Mouse (Mus musculus): ENCODE results near the gene Letmd1. TPM values are rescaled to one million over a fixed set of nuclear protein-coding genes. Genes with fewer than 3 reads are reported as not detected.

Gene Letmd1
- polyA plus RNA-seq, 1 experiment from 2014 or later, result 59.3 TPM

DNA sequence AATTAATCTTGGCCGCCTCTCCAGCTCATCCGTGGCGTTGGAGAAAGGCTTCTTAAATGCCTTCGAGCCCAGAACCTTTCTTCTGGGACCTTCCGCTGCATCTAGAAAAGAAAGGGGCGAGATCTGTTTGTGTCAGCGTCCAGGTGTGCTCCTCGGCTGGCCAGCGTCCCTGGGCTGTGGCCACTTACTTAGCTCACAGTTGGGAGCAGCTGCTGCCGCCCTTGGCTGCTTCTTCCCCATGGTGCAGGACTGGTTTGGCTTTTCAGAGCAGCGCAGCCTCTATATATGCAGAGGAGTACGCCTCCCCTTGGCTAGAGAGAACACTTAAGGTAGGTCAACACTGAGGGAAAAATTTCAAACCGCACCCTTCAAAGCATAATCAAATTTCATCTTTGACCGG is 44.9 kb upstream of the Letmd1 start:
- Histone ChIP-seq H3K27ac (ENCODE audit: low read depth, low read length) (no peak overlapping the region), H3K4me3 (ENCODE audit: low read length) (peak overlapping the region; percentile 84), H3K4me1 (ENCODE audit: control insufficient read depth, insufficient read depth, low read depth, low read length) (peaks cover 32% of the 10 kb centered on the region), H3K27me3 (replicated peaks; ENCODE audit: control insufficient read depth, insufficient read depth, low read length) (peaks cover 10% of the 10 kb centered on the region; the same call in 1 of the 2 replicates), H3K9me3 (ENCODE audit: control insufficient read depth, low read length) (no peaks in the 10 kb centered on the region), H3K36me3 (ENCODE audit: control insufficient read depth, insufficient read depth, low read length) (no peaks in the 10 kb centered on the region), H3K4me2 (ENCODE audit: low read length) (peak overlapping the region; percentile 95), H3K9ac (ENCODE audit: low read depth, low read length) (0 out of 2 replicates have a peak overlapping the region, but pooled peaks have one; percentile 2)
- 3% methylated on average over 14 of the region's 14 CpGs for WGBS
- ATAC-seq, result no peak

DNA sequence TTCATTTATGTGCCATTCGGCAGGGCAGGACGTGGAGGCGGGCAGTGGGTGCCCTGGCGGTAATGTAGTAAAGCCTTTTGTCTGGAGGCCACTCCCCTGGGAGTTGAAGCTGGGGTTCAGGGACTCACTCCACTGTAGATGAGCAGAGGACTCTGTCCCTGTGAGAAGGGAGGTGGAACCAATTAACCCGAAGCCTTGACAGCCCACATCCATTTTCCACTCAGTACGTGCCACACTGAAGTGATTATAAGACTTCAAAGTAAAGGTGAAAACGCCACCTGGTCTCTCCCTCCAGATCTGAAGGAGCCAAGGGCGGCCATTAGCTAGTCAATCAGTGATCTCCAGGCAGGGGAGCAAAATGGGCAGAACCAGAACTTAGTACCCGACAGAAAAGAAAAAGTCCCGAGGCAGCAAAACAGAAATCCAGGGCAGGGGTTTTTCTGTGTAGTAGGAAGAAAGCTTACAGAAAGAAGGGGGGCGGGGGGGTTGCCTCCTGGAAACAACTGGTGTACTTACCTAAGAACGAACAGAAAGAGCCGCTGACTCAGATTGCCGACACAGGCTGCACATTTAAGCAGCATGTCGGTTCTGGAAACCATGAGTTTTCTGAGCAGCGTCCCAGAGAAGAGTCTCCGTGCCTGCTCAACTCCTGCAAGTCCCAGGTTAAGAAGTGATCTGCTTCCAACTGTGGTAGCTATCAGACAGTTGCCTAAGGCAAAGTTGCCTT is 44.3 kb upstream of the Letmd1 start, which contains the start of gene Slc11a2:
Gene Slc11a2, minus strand, starts transcription at position 677 of the 727 bp plus-strand sequence.
- peak within 1 kb of the TSS; percentile 95 for H3K4me2 ChIP-seq (ENCODE audit: low read length)
- 0 out of 2 replicates have a peak within 1 kb of the TSS, but pooled peaks have one; percentile 2 for H3K9ac ChIP-seq (ENCODE audit: low read depth, low read length)
- peaks cover 10% of the 10 kb centered on the region; the same call in 1 of the 2 replicates for H3K27me3 ChIP-seq (replicated peaks; ENCODE audit: control insufficient read depth, insufficient read depth, low read length)
- 30% methylated on average over 17 of the region's 17 CpGs for WGBS
- ATAC-seq, result no peak
- H3K27ac ChIP-seq (ENCODE audit: low read depth, low read length), result no peak within 1 kb of the TSS
- H3K36me3 ChIP-seq (ENCODE audit: control insufficient read depth, insufficient read depth, low read length), result no peaks in the 10 kb centered on the region
- H3K9me3 ChIP-seq (ENCODE audit: control insufficient read depth, low read length), result no peaks in the 10 kb centered on the region
- H3K4me3 ChIP-seq (ENCODE audit: low read length), result peak within 1 kb of the TSS; percentile 84
- H3K4me1 ChIP-seq (ENCODE audit: control insufficient read depth, insufficient read depth, low read depth, low read length), result peaks cover 28% of the 10 kb centered on the region

DNA sequence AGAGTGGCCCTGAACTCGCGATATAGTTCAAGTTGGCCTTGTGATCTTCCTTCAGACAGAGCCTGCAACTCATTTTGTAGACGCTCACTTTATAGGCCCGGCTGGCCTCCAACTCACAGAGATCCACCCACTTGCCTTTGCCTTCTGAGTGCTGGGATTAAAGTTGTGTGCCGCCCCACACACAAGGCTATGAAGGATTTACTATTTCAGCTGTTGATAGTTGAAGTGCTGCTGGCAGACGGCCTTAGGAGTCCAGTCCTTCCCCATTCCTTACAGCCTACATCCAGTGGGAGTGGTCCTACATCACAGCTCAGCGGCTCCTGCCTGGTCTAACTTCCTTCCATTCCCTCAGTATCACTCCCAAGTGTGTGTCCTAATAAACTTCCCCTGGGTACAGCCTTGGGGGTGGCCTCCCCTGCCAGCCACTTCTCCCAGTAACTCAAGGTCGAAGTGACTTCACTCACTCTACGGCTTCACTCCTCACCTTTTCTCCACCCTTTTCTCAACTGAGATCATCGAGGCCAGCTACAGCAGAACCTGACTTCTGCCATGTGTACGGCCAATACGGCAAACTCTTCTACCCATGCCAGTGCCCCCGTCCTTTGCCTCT is 40.4 kb upstream of the Letmd1 start:
- no peak overlapping the region for H3K4me2 ChIP-seq (ENCODE audit: low read length)
- H3K9ac ChIP-seq (ENCODE audit: low read depth, low read length), result no peak overlapping the region
- H3K36me3 ChIP-seq (ENCODE audit: control insufficient read depth, insufficient read depth, low read length), result no peaks in the 10 kb centered on the region
- peaks cover 9% of the 10 kb centered on the region for H3K4me1 ChIP-seq (ENCODE audit: control insufficient read depth, insufficient read depth, low read depth, low read length)
- ATAC-seq, result no peak
- peaks cover 10% of the 10 kb centered on the region; the same call in 1 of the 2 replicates for H3K27me3 ChIP-seq (replicated peaks; ENCODE audit: control insufficient read depth, insufficient read depth, low read length)
- no peak overlapping the region for H3K27ac ChIP-seq (ENCODE audit: low read depth, low read length)
- H3K9me3 ChIP-seq (ENCODE audit: control insufficient read depth, low read length), result no peaks in the 10 kb centered on the region
- no peak overlapping the region for H3K4me3 ChIP-seq (ENCODE audit: low read length)
- WGBS, result 83% methylated on average over 13 of the region's 13 CpGs

DNA sequence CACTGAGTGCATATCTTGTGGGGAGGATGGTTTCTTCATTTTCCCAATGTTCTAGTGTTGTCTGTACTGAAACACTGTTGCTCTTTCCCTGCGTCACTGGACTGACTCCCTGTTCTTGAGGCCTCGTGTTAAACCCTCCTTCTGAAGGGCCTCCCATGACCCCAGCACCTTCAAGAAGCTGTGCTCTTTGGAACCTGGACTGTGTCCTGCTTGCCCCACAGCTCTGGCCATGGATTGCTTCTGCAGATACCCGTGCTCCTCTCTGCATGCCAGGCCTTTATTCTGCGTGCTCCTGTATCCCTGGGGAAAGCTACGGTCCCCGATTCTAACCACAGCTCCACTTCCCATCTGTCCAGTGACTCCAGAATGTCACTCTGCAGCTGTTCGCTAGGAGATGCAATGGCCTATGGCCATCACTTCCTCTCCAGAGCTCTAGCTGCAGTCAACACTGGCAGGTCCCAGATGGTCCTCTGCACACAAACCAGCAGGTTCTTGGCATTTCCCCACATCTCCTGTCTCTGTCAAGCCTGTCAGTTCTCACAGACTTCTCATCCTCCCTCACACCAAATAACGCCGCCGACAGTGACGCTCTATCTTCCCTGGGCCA is 38.8 kb upstream of the Letmd1 start:
- no peaks in the 10 kb centered on the region for H3K9me3 ChIP-seq (ENCODE audit: control insufficient read depth, low read length)
- no peak overlapping the region for H3K4me2 ChIP-seq (ENCODE audit: low read length)
- H3K9ac ChIP-seq (ENCODE audit: low read depth, low read length), result no peak overlapping the region
- H3K27me3 ChIP-seq (replicated peaks; ENCODE audit: control insufficient read depth, insufficient read depth, low read length), result peaks cover 5% of the 10 kb centered on the region; the same call in 1 of the 2 replicates
- H3K4me3 ChIP-seq (ENCODE audit: low read length), result no peak overlapping the region
- no peak overlapping the region for H3K27ac ChIP-seq (ENCODE audit: low read depth, low read length)
- no peaks in the 10 kb centered on the region for H3K36me3 ChIP-seq (ENCODE audit: control insufficient read depth, insufficient read depth, low read length)
- peak; percentile 71 for ATAC-seq
- no peaks in the 10 kb centered on the region for H3K4me1 ChIP-seq (ENCODE audit: control insufficient read depth, insufficient read depth, low read depth, low read length)
- WGBS, result 69% methylated on average over 11 of the region's 11 CpGs

DNA sequence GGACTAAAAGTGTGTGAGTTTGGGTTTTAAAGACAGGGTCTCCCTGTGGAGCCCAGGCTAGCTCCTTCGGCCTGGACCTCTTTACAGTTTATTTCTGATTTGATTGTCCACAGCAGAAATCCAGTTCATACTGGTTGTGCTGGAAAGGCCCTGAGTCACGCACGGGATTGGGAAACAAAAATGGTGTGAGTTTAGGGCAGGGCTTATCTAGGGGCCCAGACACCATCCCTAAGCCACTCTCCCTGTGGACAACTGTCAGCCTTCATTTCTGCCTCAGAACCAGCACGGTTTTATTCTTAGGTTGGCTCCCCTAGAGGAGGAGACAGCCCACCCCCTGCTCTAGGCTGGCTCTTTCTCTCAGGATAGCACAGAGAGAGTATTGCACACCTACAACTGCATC is 35.6 kb upstream of the Letmd1 start:
- Histone ChIP-seq H3K4me2 (ENCODE audit: low read length) (no peak overlapping the region), H3K36me3 (ENCODE audit: control insufficient read depth, insufficient read depth, low read length) (no peaks in the 10 kb centered on the region), H3K27ac (ENCODE audit: low read depth, low read length) (no peak overlapping the region), H3K4me1 (ENCODE audit: control insufficient read depth, insufficient read depth, low read depth, low read length) (no peaks in the 10 kb centered on the region), H3K9me3 (ENCODE audit: control insufficient read depth, low read length) (no peaks in the 10 kb centered on the region), H3K4me3 (ENCODE audit: low read length) (no peak overlapping the region), H3K9ac (ENCODE audit: low read depth, low read length) (no peak overlapping the region), H3K27me3 (replicated peaks; ENCODE audit: control insufficient read depth, insufficient read depth, low read length) (no peaks in the 10 kb centered on the region)
- WGBS, result 72% methylated on average over 4 of the region's 4 CpGs
- ATAC-seq, result no peak

DNA sequence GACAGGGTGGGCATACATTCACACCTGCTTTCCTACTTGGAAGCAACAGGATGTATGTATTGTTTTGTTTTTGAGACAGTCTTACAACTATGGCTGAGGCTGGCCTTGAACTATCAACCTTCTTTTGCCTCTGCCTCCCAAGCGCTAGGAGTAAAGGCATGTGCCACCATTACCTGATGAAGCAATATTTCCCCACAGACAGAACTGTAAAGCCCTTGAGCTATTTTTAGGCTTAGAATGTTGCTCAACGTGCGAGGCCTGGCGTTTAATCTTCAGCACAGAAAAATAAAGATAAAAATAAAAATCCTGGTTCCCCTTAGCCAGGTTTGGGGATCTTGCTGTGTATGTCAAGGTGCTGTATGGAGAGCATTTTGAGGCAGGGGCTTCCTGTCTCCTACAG is 32.7 kb upstream of the Letmd1 start:
- WGBS, result 91% methylated on average over 4 of the region's 4 CpGs
- H3K9me3 ChIP-seq (ENCODE audit: control insufficient read depth, low read length), result no peaks in the 10 kb centered on the region
- no peaks in the 10 kb centered on the region for H3K4me1 ChIP-seq (ENCODE audit: control insufficient read depth, insufficient read depth, low read depth, low read length)
- no peak overlapping the region for H3K4me3 ChIP-seq (ENCODE audit: low read length)
- no peak overlapping the region for H3K4me2 ChIP-seq (ENCODE audit: low read length)
- no peak overlapping the region for H3K9ac ChIP-seq (ENCODE audit: low read depth, low read length)
- no peak overlapping the region for H3K27ac ChIP-seq (ENCODE audit: low read depth, low read length)
- no peak for ATAC-seq
- H3K27me3 ChIP-seq (replicated peaks; ENCODE audit: control insufficient read depth, insufficient read depth, low read length), result no peaks in the 10 kb centered on the region
- no peaks in the 10 kb centered on the region for H3K36me3 ChIP-seq (ENCODE audit: control insufficient read depth, insufficient read depth, low read length)

- Histone ChIP-seq H3K36me3 (ENCODE audit: control insufficient read depth, insufficient read depth, low read length) (no peaks in the 10 kb centered on the region), H3K9me3 (ENCODE audit: control insufficient read depth, low read length) (no peaks in the 10 kb centered on the region), H3K4me1 (ENCODE audit: control insufficient read depth, insufficient read depth, low read depth, low read length) (no peaks in the 10 kb centered on the region), H3K9ac (ENCODE audit: low read depth, low read length) (no peak overlapping the region), H3K4me2 (ENCODE audit: low read length) (no peak overlapping the region), H3K4me3 (ENCODE audit: low read length) (no peak overlapping the region), H3K27ac (ENCODE audit: low read depth, low read length) (no peak overlapping the region), H3K27me3 (replicated peaks; ENCODE audit: control insufficient read depth, insufficient read depth, low read length) (no peaks in the 10 kb centered on the region)
- WGBS, result 63% methylated on average over 10 of the region's 10 CpGs
- ATAC-seq, result no peak
Measured at GRCm38 (mm10) chr15:100436518-100436917, 32.3 kb upstream of the Letmd1 start.

DNA sequence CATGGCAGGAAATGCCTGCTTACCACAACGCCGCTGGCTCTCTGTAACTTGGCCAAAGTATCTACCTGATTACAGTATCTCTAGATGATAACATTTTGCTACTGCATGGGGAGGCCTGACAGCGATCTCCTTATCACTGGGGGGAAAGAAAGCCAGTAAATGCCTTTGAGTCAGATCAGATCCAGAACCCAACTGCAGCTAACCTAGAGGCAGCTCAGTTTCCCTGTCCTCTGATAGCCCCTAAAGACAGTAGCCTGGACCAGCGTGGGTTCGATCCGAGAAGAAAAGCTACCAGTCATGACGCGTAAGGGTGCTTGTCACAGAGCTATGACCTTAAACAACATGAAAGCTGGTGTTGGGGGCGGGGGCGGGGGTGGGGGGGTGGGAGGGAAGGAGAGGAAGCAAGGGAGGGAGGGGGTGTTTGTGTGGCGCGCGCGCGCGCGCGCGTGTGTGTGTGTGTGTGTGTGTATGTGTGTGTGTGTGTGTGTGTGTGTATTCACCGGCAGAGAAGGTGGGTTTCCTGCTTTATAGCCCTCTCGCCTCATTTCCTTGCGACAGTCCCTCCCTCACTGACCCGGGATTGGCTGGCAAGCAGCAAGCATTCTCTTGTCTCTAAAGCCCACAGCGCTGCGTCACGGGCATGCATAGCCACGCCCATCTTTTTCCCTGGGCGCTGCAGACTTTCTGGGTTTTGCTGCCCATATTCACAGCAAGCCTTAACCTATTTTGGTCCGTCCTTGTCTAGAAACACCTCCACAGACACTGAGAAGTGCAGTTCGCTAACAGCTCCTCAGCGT is 25.5 kb upstream of the Letmd1 start:
- WGBS, result 5% methylated on average over 27 of the region's 31 CpGs
- Histone ChIP-seq H3K4me1 (ENCODE audit: control insufficient read depth, insufficient read depth, low read depth, low read length) (peaks cover 8% of the 10 kb centered on the region), H3K4me3 (ENCODE audit: low read length) (peak overlapping the region; percentile 46), H3K27ac (ENCODE audit: low read depth, low read length) (peak overlapping the region; percentile 91), H3K27me3 (replicated peaks; ENCODE audit: control insufficient read depth, insufficient read depth, low read length) (no peaks in the 10 kb centered on the region), H3K9me3 (ENCODE audit: control insufficient read depth, low read length) (no peaks in the 10 kb centered on the region), H3K9ac (ENCODE audit: low read depth, low read length) (peak overlapping the region; percentile 66), H3K36me3 (ENCODE audit: control insufficient read depth, insufficient read depth, low read length) (no peaks in the 10 kb centered on the region), H3K4me2 (ENCODE audit: low read length) (peak overlapping the region; percentile 83)
- peak; percentile 99 for ATAC-seq

Measured in hindbrain, embryonic 16.5 days (tissue).